Mouse (Mus musculus) liver, embryonic 14.5 days (tissue): ENCODE data around the gene Fhdc1.

Experiments
- CTCF ChIP-seq: IDR thresholded peaks from 2 replicates; pipeline ENCODE4 v1.5.1; 2016; ENCODE audit warnings: antibody characterized with exemption, low read depth, control low read depth
- EP300 ChIP-seq: IDR thresholded peaks from 2 replicates; pipeline ENCODE4 v1.6.1; 2016; ENCODE audit warnings: antibody characterized with exemption, low read depth

- TF ChIP-seq EP300 (no peak), CTCF (no peak)
These were observed 32.4 kb downstream of the Fhdc1 start for GRCm38 (mm10) chr3:84447803-84448202.
